9 mouse cellular contexts compared by ENCODE assay signal in the genomic region with DNA sequence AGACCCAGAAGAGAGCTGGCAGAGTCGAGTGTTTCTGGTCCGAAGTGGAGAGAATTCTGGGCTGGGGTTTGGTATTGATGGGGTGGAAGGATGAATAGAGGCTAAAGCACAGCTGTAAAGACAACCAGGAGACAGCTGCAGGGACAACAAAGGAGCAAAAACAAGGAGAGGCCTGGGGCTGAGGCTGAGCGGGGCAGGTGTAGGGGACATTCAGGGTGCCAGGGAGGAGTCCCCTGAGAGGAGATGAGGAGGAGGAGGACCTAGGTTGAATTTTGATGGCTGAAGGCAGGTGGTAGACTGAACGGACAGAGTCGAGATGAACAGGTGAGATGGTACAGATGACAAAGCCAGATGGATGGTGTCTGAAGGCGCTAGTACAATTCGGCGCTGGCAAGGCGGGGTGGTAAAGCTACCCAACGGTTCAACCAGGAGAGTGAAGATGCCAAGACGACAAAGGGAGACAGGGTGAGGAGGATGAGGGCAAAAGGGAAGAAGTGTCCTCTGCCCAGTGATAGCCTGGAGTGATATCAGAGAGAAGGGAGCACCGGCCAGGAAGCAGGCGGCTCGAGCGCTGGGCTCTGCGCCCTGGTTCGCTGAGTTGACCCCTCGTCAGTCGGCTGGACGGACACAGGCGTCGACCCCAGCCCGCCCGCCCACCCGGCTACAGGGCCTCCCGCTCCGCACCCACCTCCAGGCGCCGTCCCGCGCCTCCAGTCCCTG. TPM values are rescaled to one million over a fixed set of nuclear protein-coding genes. Genes with fewer than 3 reads are reported as not detected.
DNase-seq lines count a peak whose midpoint lies in the region; ATAC-seq and TF ChIP-seq lines count a peak whose summit lies in the region.
"Had no signal": no experiment of that assay in that cellular context is flagged by ENCODE, and none has a peak within 500 bp of the region (broad histone marks: within the 10 kb centered on the region; RNA-seq: fewer than 3 reads in every experiment).

No protein-coding gene starts in this region.

- no peak for DNase-seq in heart, embryonic 10.5 days (ENCODE audit: low spot score)
- no peak for DNase-seq in heart, postnatal 14 days
- no peak for DNase-seq in ES-E14 (ENCODE audit: low read depth, low spot score)
- peak; percentile 45 for DNase-seq in forebrain, postnatal 0 days
- no peak for DNase-seq in gastrocnemius, postnatal 36 days
- DNase-seq in urinary bladder, postnatal 25 days (ENCODE audit: low spot score), result no peak

- peaks cover 42% of the 10 kb centered on the region for H3K36me3 ChIP-seq in heart, embryonic 10.5 days
- H3K36me3 ChIP-seq in ES-E14 (ENCODE audit: control insufficient read depth, insufficient read depth, low read length, poor library complexity, severe bottlenecking), result peaks cover 6% of the 10 kb centered on the region
- H3K36me3 ChIP-seq in forebrain, postnatal 0 days (ENCODE audit: insufficient read depth), result peaks cover 18% of the 10 kb centered on the region

- peak; percentile 45 for ATAC-seq in forebrain, postnatal 0 days
- peak; percentile 14; the same call in 1 of the 2 replicates for ATAC-seq in megakaryocyte, adult 5-6 weeks (ENCODE audit: poor library complexity, severe bottlenecking)
- ATAC-seq in monocyte, adult 5-6 weeks (replicated peaks; ENCODE audit: insufficient number of reproducible peaks, low FRiP score, low TSS enrichment, poor library complexity, severe bottlenecking), result no peak

- 13% methylated on average over 24 of the region's 31 CpGs for WGBS in heart, embryonic 10.5 days
- WGBS in forebrain, postnatal 0 days, result 8% methylated on average over 26 of the region's 31 CpGs

- in situ Hi-C loops in ES-E14 (cut with MboI; ENCODE audit: low sequenced_read_pairs in 2 of 2, unreplicated experiment in 2 of 2), result no loop called here

- H3K27me3 ChIP-seq in heart, embryonic 10.5 days (ENCODE audit: insufficient read depth, poor library complexity, severe bottlenecking), result no peaks in the 10 kb centered on the region
- no peaks in the 10 kb centered on the region for H3K27me3 ChIP-seq in forebrain, postnatal 0 days (ENCODE audit: insufficient read depth, low read length)
- H3K27me3 ChIP-seq: Patski had no signal

- H3K4me2 ChIP-seq in forebrain, postnatal 0 days (ENCODE audit: low read depth), result peak overlapping the region; percentile 74

- H3K27ac ChIP-seq in heart, embryonic 10.5 days, result peak overlapping the region; percentile 95
- H3K27ac ChIP-seq in ES-E14 (ENCODE audit: insufficient read depth, low read depth, low read length, poor library complexity, severe bottlenecking), result no peak overlapping the region
- peak overlapping the region; percentile 71 for H3K27ac ChIP-seq in forebrain, postnatal 0 days (ENCODE audit: low read depth, low read length)

- H3K4me1 ChIP-seq in heart, embryonic 10.5 days, result peaks cover 30% of the 10 kb centered on the region
- peaks cover 0 to 7% of the 10 kb centered on the region in 2 experiments; a peak in 1 of 4 replicates for H3K4me1 ChIP-seq in ES-E14 (ENCODE audit: control insufficient read depth in 2 of 2, insufficient read depth in 2 of 2, low read length in 2 of 2, poor library complexity in 1 of 2)
- H3K4me1 ChIP-seq in forebrain, postnatal 0 days (ENCODE audit: insufficient read depth), result peaks cover 11% of the 10 kb centered on the region

- intact Hi-C loops in heart, postnatal 14 days (cut with DNase I), result loop anchor here (2.0 kb wide), 1 partner anchor 17 kb away; no protein-coding TSS in a partner anchor
- intact Hi-C loops in gastrocnemius, postnatal 36 days (cut with DNase I), result no loop called here

- H3K9ac ChIP-seq in ES-E14 (ENCODE audit: insufficient read depth, low read depth, low read length, poor library complexity, severe bottlenecking), result peak overlapping the region; percentile 75
- peak overlapping the region; percentile 79 for H3K9ac ChIP-seq in forebrain, postnatal 0 days

- TF ChIP-seq CTCF in forebrain, postnatal 0 days (IDR thresholded peaks at IDR 0.05; ENCODE audit: low read depth), result no peak

- no peaks in the 10 kb centered on the region for H3K9me3 ChIP-seq in heart, embryonic 10.5 days
- no peaks in the 10 kb centered on the region for H3K9me3 ChIP-seq in ES-E14 (ENCODE audit: control insufficient read depth, insufficient read depth, low read depth, low read length)
- no peaks in the 10 kb centered on the region for H3K9me3 ChIP-seq in forebrain, postnatal 0 days (ENCODE audit: low read length)

- peak overlapping the region; percentile 79 for H3K4me3 ChIP-seq in heart, embryonic 10.5 days
- peak overlapping the region; percentile 73 to 77 for H3K4me3 ChIP-seq in ES-E14 (ENCODE audit: insufficient read depth in 1 of 2, low read depth in 1 of 2, low read length in 2 of 2, poor library complexity in 1 of 2, severe bottlenecking in 1 of 2)
- H3K4me3 ChIP-seq in forebrain, postnatal 0 days (ENCODE audit: low read depth, low read length), result peak overlapping the region; percentile 71

TF ChIP-seq in ES-E14, 5 proteins besides CTCF, POLR2A, EP300 and RAD21:
- TF ChIP-seq MAFK (IDR thresholded peaks at IDR 0.05; ENCODE audit: insufficient read depth, low read depth, low read length), result no peak
- no peak for TF ChIP-seq CHD2 (IDR thresholded peaks at IDR 0.05; ENCODE audit: low read depth, low read length)
- TF ChIP-seq ZC3H11A (IDR thresholded peaks at IDR 0.05; ENCODE audit: borderline replicate concordance, low read depth, low read length), result no peak
- TF ChIP-seq ZNF384 (IDR thresholded peaks at IDR 0.05; ENCODE audit: low read depth, low read length), result no peak
- no peak for TF ChIP-seq HCFC1 (IDR thresholded peaks at IDR 0.05; ENCODE audit: borderline replicate concordance, insufficient read depth, low read length)

RNA-seq across cellular contexts. Expression of gene Tigd3, which starts 0.5 kb away (rescaled TPM):
- 2.4 and 2.9 TPM in 2 replicates for polyA plus RNA-seq in heart, embryonic 10.5 days (2016; fragmentation: Nextera tagmentation; extraction: Ambion mirVana)
- total RNA-seq in heart, postnatal 14 days (2021), result under 1 TPM; 0.79 to 0.93 TPM
- 2.1 and 2.2 TPM in 2 replicates for total RNA-seq in ES-E14 (2012; rRNA removed)
- total RNA-seq in forebrain, postnatal 0 days (2014; rRNA removed), result 9.9 and 14.2 TPM in 2 replicates
- polyA plus RNA-seq in forebrain, postnatal 0 days (2015; fragmentation: Nextera tagmentation; extraction: Ambion mirVana), result 8.6 and 10.2 TPM in 2 replicates
- 0.54 and 0.59 TPM in 2 replicates for total RNA-seq in megakaryocyte, adult 5-6 weeks (2015)
- total RNA-seq in megakaryocyte, adult 5-6 weeks (2017), result 1.0 and 1.8 TPM in 2 replicates
- 0.64 to 0.97 TPM (median 0.95 TPM) in 3 replicates for total RNA-seq in monocyte, adult 5-6 weeks (2017)
- total RNA-seq in gastrocnemius, postnatal 36 days (2021), result under 1 TPM in 1 of 2 experiments, not detected in 1; 0.20 TPM

RNA-seq across cellular contexts. Expression of gene Slc25a45, which starts 15.8 kb away (rescaled TPM):
- polyA plus RNA-seq in heart, embryonic 10.5 days (2016; fragmentation: Nextera tagmentation; extraction: Ambion mirVana), result 2.1 and 2.5 TPM in 2 replicates
- 1 to 10 TPM; 3.3 to 4.5 TPM for total RNA-seq in heart, postnatal 14 days (2021)
- 1.2 and 1.9 TPM in 2 replicates for total RNA-seq in ES-E14 (2012; rRNA removed)
- total RNA-seq in forebrain, postnatal 0 days (2014; rRNA removed), result 2.2 and 2.6 TPM in 2 replicates
- 2.0 and 2.9 TPM in 2 replicates for polyA plus RNA-seq in forebrain, postnatal 0 days (2015; fragmentation: Nextera tagmentation; extraction: Ambion mirVana)
- 55.6 and 67.9 TPM in 2 replicates for total RNA-seq in megakaryocyte, adult 5-6 weeks (2015)
- total RNA-seq in megakaryocyte, adult 5-6 weeks (2017), result 69.1 and 73.5 TPM in 2 replicates
- 64.4 to 73.5 TPM (median 69.7 TPM) in 3 replicates for total RNA-seq in monocyte, adult 5-6 weeks (2017)
- total RNA-seq in gastrocnemius, postnatal 36 days (2021), result 1 to 10 TPM in 1 of 2 experiments, under 1 TPM in 1; 0.99 to 1.0 TPM

RNA-seq across cellular contexts. Expression of gene Frmd8, which starts 18.4 kb away (rescaled TPM):
- 40.6 and 46.3 TPM in 2 replicates for polyA plus RNA-seq in heart, embryonic 10.5 days (2016; fragmentation: Nextera tagmentation; extraction: Ambion mirVana)
- total RNA-seq in heart, postnatal 14 days (2021), result 10 to 100 TPM; 15.6 to 15.8 TPM
- 33.4 and 35.7 TPM in 2 replicates for total RNA-seq in ES-E14 (2012; rRNA removed)
- total RNA-seq in forebrain, postnatal 0 days (2014; rRNA removed), result 8.5 and 13.3 TPM in 2 replicates
- polyA plus RNA-seq in forebrain, postnatal 0 days (2015; fragmentation: Nextera tagmentation; extraction: Ambion mirVana), result 9.0 and 10.3 TPM in 2 replicates
- 21.4 and 21.9 TPM in 2 replicates for total RNA-seq in megakaryocyte, adult 5-6 weeks (2015)
- 19.3 and 23.3 TPM in 2 replicates for total RNA-seq in megakaryocyte, adult 5-6 weeks (2017)
- 32.8 to 50.6 TPM (median 34.5 TPM) in 3 replicates for total RNA-seq in monocyte, adult 5-6 weeks (2017)
- total RNA-seq in gastrocnemius, postnatal 36 days (2021), result 1 to 10 TPM; 4.5 to 5.0 TPM

RNA-seq across cellular contexts. Expression of gene Dpf2, which starts 19.4 kb away (rescaled TPM):
- polyA plus RNA-seq in heart, embryonic 10.5 days (2016; fragmentation: Nextera tagmentation; extraction: Ambion mirVana), result 134 and 150 TPM in 2 replicates
- total RNA-seq in heart, postnatal 14 days (2021), result 100 to 1,000 TPM; 101 TPM
- total RNA-seq in ES-E14 (2012; rRNA removed), result 37.9 and 39.5 TPM in 2 replicates
- 52.8 and 64.5 TPM in 2 replicates for total RNA-seq in forebrain, postnatal 0 days (2014; rRNA removed)
- polyA plus RNA-seq in forebrain, postnatal 0 days (2015; fragmentation: Nextera tagmentation; extraction: Ambion mirVana), result 56.8 and 60.1 TPM in 2 replicates
- total RNA-seq in megakaryocyte, adult 5-6 weeks (2015), result 52.2 and 52.4 TPM in 2 replicates
- 88.7 and 107 TPM in 2 replicates for total RNA-seq in megakaryocyte, adult 5-6 weeks (2017)
- total RNA-seq in monocyte, adult 5-6 weeks (2017), result 50.3 to 76.6 TPM (median 76.0 TPM) in 3 replicates
- 10 to 100 TPM; 75.1 to 81.4 TPM for total RNA-seq in gastrocnemius, postnatal 36 days (2021)

RNA-seq across cellular contexts. Expression of gene Cdc42ep2, which starts 31.2 kb away (rescaled TPM):
- polyA plus RNA-seq in heart, embryonic 10.5 days (2016; fragmentation: Nextera tagmentation; extraction: Ambion mirVana), result 5.9 and 7.4 TPM in 2 replicates
- 10 to 100 TPM in 1 of 2 experiments, 1 to 10 TPM in 1; 9.9 to 12.0 TPM for total RNA-seq in heart, postnatal 14 days (2021)
- total RNA-seq in ES-E14 (2012; rRNA removed), result 0.42 and 0.76 TPM in 2 replicates
- 13.3 and 18.4 TPM in 2 replicates for total RNA-seq in forebrain, postnatal 0 days (2014; rRNA removed)
- 13.5 and 15.6 TPM in 2 replicates for polyA plus RNA-seq in forebrain, postnatal 0 days (2015; fragmentation: Nextera tagmentation; extraction: Ambion mirVana)
- 3.0 and 3.4 TPM in 2 replicates for total RNA-seq in megakaryocyte, adult 5-6 weeks (2015)
- total RNA-seq in megakaryocyte, adult 5-6 weeks (2017), result 1.7 and 1.9 TPM in 2 replicates
- total RNA-seq in monocyte, adult 5-6 weeks (2017), result 14.7 to 32.1 TPM (median 27.0 TPM) in 3 replicates
- 10 to 100 TPM; 10.1 to 12.4 TPM for total RNA-seq in gastrocnemius, postnatal 36 days (2021)

Comparison
In these comparisons a context has a peak if more than half of its experiments do, and no peak if none do; other contexts are left out.
1. RNA of gene Slc25a45, which starts 15.8 kb away (total RNA-seq): 55.6 to 73.5 TPM in megakaryocyte, adult 5-6 weeks and 64.4 to 73.5 TPM in monocyte, adult 5-6 weeks; 3.3 to 4.5 TPM in heart, postnatal 14 days, 2.2 to 2.6 TPM in forebrain, postnatal 0 days, 1.2 to 1.9 TPM in ES-E14 and 0.99 to 1.0 TPM in gastrocnemius, postnatal 36 days; every median in the first group is over 10 times any median in the second.
2. Peak in every context shown above with its lines, with median percentiles within 50 percentile points of each other: H3K4me3 ChIP-seq.